Mouse (Mus musculus) embryonic facial prominence, embryonic 12.5 days (tissue): Measurements from ENCODE around the gene Msi2. TPM values are rescaled to one million over a fixed set of nuclear protein-coding genes. Genes with fewer than 3 reads are reported as not detected.

ENCODE experiments used
- ATAC-seq: fragments of 200-750 bp; cut with Nextera tagmentation; 2 replicates; pipeline ENCODE4 v1.8.0; 2017; ENCODE audit not compliant: insufficient number of reproducible peaks, insufficient read depth, low FRiP score, low TSS enrichment
- H3K27ac ChIP-seq: fragments of 300-500 bp; sonication (generic); 2 replicates; pipeline ENCODE4 v1.5.1; 2016; ENCODE audit warnings: mild to moderate bottlenecking
- H3K27me3 ChIP-seq: fragments of 300-500 bp; sonication (generic); 2 replicates; pipeline ENCODE4 v1.6.1; 2016; ENCODE audit warnings: mild to moderate bottlenecking, moderate library complexity
- H3K36me3 ChIP-seq: fragments of 300-500 bp; sonication (generic); 2 replicates; pipeline ENCODE4 v1.6.1; 2016; ENCODE audit warnings: mild to moderate bottlenecking
- H3K4me1 ChIP-seq: fragments of 300-500 bp; sonication (generic); 2 replicates; pipeline ENCODE4 v1.6.1; 2016
- H3K4me2 ChIP-seq: fragments of 300-500 bp; sonication (generic); replicated peaks from 2 replicates; pipeline ENCODE4 v1.6.1; 2016; ENCODE audit warnings: mild to moderate bottlenecking, moderate library complexity
- H3K4me3 ChIP-seq: fragments of 300-500 bp; sonication (generic); 2 replicates; pipeline ENCODE4 v1.5.1; 2016; ENCODE audit warnings: mild to moderate bottlenecking
- H3K9ac ChIP-seq: fragments of 300-500 bp; sonication (generic); 2 replicates; pipeline ENCODE4 v1.6.1; 2016; ENCODE audit warnings: mild to moderate bottlenecking, moderate library complexity
- H3K9me3 ChIP-seq: fragments of 300-500 bp; sonication (generic); 2 replicates; pipeline ENCODE4 v1.6.1; 2016; ENCODE audit warnings: mild to moderate bottlenecking, moderate library complexity
- WGBS: fragments of 180-500 bp; shearing (Covaris S2); methylation state at CpG from one replicate; pipeline ENCODE4 v1.1.7; 2016; 5-methylcytosine and 5-hydroxymethylcytosine counted together
- polyA plus RNA-seq: library from polyadenylated mRNA; unstranded; fragments of >200 nt; fragmentation: Nextera tagmentation; extraction: Ambion mirVana; gene quantifications from 2 replicates; pipeline ENCODE4 v1.2.1, GENCODE M21; 2016

The Msi2 gene
- polyA plus RNA-seq, 1 experiment from 2014 or later = 22.0 TPM

DNA sequence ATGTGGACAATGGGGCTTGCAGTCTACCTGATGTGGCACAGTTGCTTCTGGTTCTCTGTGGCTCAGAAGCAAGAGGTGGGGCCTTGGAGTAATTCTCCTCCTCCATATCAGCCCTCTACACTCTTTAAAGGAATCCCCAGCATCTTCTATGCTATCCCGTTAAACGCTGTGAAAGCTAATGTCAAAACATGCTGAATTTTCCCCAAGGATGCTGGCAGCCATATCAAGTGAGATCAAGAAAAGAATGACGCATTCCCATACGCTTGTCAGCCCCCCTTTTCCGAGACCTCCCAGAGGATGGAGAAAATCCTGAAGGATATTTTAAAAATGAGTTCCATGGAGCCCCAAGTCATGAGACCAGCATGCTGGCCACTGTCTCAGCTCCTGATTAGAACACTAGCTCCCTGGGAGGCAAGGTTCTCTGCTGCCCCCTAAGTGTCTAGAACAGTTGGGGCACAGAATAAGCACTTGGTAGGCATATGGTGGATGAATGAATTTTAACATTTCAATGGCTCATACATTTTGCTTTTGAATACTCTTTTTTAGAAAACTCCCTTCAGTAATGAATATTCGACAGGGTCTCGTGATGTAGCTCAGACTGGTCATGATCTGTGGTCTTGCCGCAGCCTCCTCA lies 327.0 kb downstream of the Msi2 start:
- Histone ChIP-seq H3K27ac (no peak overlapping the region), H3K9ac (no peak overlapping the region), H3K27me3 (no peaks in the 10 kb centered on the region), H3K36me3 (no peaks in the 10 kb centered on the region), H3K4me1 (peaks cover 12% of the 10 kb centered on the region), H3K9me3 (no peaks in the 10 kb centered on the region), H3K4me2 (no peak overlapping the region), H3K4me3 (no peak overlapping the region)
- ATAC-seq = no peak
- WGBS = 85% methylated on average over 8 of the region's 8 CpGs

DNA sequence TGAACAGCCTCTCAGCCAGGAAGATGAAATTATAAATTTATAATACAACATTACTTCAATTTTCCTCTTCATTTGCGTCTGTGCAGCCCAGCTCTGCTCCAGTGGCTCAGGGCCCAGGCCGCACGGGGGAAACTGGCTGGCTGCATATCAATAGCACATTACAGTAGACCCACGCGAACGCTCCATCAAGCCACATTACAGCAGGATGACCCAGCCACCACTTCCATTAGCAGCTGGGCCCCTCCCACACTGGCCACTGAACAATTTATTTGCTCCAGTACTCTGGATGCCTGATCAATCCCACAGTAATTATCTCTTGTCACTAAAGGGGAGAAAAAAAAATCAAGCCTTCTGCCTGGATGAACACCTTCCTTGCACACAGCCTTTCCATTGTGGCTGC lies 328.8 kb downstream of the Msi2 start:
- ATAC-seq = no peak
- H3K9ac ChIP-seq = no peak overlapping the region
- H3K27me3 ChIP-seq = no peaks in the 10 kb centered on the region
- no peaks in the 10 kb centered on the region for H3K9me3 ChIP-seq
- no peaks in the 10 kb centered on the region for H3K36me3 ChIP-seq
- H3K27ac ChIP-seq = no peak overlapping the region
- H3K4me1 ChIP-seq = no peaks in the 10 kb centered on the region
- H3K4me3 ChIP-seq = no peak overlapping the region
- no peak overlapping the region for H3K4me2 ChIP-seq
- 88% methylated on average over 6 of the region's 6 CpGs for WGBS

DNA sequence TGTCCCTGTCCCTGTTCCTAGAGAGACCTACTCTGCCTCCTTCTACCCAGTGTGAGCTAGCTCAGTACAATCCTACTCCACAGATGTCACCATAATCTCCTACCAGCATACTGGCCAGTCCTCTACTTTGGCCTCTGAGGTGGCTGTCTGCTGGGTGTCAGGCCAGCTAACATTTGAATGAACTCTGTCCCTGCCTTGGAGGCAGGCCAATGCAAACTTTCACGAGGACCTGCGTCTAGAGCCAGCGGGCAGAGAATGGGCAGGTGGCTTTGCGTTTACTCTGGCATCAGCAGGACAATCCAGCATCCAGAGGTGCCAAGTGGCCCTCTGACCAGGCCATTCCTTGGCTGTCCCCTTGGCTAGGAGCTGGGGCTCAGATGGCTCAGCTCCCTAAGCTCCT lies 331.4 kb downstream of the Msi2 start:
- peaks cover 8% of the 10 kb centered on the region; the same call in 1 of the 2 replicates for H3K36me3 ChIP-seq
- no peaks in the 10 kb centered on the region for H3K27me3 ChIP-seq
- H3K4me1 ChIP-seq = no peaks in the 10 kb centered on the region
- no peak for ATAC-seq
- H3K27ac ChIP-seq = no peak overlapping the region
- H3K4me2 ChIP-seq = no peak overlapping the region
- no peak overlapping the region for H3K9ac ChIP-seq
- H3K9me3 ChIP-seq = no peaks in the 10 kb centered on the region
- 88% methylated on average over 4 of the region's 4 CpGs for WGBS
- H3K4me3 ChIP-seq = no peak overlapping the region

DNA sequence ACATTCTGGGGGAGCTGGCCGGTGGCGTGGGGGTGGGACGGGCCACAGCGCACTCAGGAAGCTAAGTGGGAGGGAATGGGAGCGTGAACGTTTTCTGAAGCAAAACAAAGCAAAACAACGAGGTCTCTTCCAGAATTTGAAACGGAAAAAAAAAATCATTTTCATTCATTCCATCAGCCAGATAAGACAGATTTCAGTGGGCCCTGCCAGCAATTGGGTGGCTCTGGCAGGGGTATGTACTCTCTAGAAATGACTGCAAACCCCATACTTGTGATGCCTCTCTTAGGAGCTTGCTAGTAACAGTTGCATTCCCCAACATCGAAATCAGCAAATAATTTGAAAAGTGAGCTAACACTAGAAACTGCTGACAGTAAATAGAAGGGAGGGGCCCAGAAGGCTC lies 335.9 kb downstream of the Msi2 start:
- WGBS = 89% methylated on average over 9 of the region's 9 CpGs
- Histone ChIP-seq H3K9ac (no peak overlapping the region), H3K9me3 (no peaks in the 10 kb centered on the region), H3K36me3 (peaks cover 8% of the 10 kb centered on the region; the same call in 1 of the 2 replicates), H3K27ac (no peak overlapping the region), H3K4me3 (no peak overlapping the region), H3K4me1 (no peaks in the 10 kb centered on the region), H3K27me3 (no peaks in the 10 kb centered on the region), H3K4me2 (no peak overlapping the region)
- ATAC-seq = no peak

DNA sequence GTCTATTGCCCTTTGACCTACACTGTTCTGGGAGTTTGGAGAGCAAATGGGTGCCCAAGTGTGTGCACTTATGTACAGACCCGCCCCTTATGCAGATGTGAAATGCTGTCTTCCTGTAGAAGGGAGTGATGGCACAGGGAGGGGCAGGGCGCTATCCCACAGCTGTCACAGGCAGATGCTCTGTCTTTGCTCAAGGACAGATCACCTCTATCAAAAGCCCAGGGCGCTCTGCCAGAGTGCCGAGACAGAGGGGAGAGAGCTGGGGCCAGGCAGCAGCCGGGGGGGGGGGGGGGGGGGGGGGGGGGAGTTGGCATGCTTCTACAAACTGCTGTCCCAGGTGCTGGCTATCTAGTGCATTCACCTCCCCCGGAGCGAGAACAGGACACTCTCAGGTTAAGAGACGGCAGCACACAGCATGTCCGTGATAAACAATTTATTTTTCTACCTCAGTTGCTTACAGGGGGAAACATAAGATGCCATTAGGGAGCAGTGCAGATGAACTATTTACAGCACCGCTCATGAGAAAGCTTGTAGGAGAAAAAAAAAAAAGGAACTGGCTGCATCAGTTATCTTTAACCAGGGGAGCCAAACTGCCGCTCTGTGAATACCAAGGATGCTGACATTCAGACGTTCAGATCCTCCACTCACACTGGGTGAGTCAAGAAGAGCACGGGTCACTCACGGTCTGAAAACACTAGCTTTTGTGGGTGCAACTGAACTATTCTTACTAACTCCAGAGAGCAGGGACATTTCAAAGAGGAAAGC lies 337.0 kb downstream of the Msi2 start:
- Histone ChIP-seq H3K4me1 (no peaks in the 10 kb centered on the region), H3K4me2 (no peak overlapping the region), H3K27me3 (no peaks in the 10 kb centered on the region), H3K9me3 (no peaks in the 10 kb centered on the region), H3K27ac (no peak overlapping the region), H3K36me3 (peaks cover 8% of the 10 kb centered on the region; the same call in 1 of the 2 replicates), H3K4me3 (no peak overlapping the region), H3K9ac (no peak overlapping the region)
- ATAC-seq = no peak
- WGBS = 76% methylated on average over 11 of the region's 14 CpGs

DNA sequence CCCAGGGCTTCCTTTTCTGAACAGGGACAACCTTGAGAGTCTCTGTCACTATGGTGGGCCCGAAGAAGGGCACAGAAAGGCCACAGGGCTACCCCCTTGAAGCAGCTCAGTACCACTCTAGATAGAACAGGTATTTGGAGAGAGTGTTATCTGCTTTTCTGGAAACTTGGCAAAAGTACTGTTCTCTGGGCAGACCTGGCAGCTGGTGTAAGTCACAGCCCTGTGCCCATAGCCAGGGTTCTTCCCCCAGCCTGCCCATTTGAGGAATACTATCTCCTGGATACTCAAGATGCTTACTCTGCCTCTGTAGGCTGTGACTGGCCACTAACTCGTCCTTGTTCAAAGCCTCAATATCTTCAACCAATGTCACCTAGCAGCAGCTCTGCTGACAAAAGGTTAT lies 338.7 kb downstream of the Msi2 start:
- Histone ChIP-seq H3K4me3 (no peak overlapping the region), H3K36me3 (peaks cover 8% of the 10 kb centered on the region; the same call in 1 of the 2 replicates), H3K27ac (no peak overlapping the region), H3K27me3 (no peaks in the 10 kb centered on the region), H3K9me3 (no peaks in the 10 kb centered on the region), H3K4me2 (no peak overlapping the region), H3K4me1 (no peaks in the 10 kb centered on the region), H3K9ac (no peak overlapping the region)
- 74% methylated on average over 2 of the region's 2 CpGs for WGBS
- ATAC-seq = no peak

DNA sequence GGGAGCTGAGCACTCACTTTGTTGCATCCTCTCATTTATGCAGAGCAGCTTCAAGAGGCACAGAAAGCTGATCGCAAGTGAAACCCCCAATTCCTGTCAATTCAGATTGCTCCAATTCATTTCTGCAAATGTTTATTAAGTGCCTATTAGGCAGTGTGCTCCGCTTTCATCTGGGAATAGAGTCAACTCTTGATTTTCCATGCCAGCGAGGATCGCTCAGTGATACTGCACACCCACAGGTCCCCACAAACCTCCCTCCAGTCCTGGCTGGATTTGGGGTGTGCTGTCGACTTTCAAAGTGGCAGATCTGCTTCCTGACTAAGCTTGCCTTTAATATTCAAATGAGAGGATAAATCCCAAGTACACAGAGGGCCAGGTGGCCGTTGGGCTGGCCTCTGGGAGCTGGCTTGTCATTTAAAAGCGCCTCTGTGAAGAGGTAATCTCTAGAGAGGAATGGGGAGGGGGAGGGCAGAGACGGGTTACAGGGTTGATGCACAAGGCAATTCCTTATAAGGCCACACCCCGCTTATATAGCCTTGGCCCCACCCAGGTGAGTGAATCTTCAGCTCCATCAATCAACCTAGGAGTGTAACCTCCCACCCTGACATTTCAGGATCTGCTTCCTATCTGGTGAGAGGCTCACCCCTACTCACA lies 339.5 kb downstream of the Msi2 start:
- ATAC-seq = no peak

DNA sequence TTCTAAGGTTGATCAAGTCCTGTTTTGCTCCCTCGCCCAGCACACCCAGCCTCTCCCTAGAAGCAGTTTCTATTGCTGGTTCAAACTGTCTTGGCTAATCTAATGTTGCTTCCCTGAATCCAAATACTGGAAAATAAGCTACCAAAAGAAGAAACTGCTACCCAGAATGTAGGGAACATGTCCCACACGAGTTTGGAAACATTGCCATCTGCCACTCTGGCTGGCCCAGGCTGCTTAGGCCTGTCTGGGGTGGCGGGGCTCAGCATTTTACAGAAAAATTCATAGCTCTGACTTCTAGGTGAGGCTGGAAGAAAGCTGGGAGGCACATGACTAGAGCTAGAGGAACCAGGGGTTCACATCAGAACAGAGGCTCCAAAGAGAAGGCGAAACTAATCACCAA lies 345.7 kb downstream of the Msi2 start:
- Histone ChIP-seq H3K27ac (0 out of 2 replicates have a peak overlapping the region, but pooled peaks have one; percentile 3), H3K36me3 (0 out of 2 replicates have a peak, but pooled peaks cover 8% of the 10 kb centered on the region)
- 83% methylated on average over 4 of the region's 4 CpGs for WGBS

More for the DNA sequence above, 339.5 kb downstream of the Msi2 start:
- 61% methylated on average over 9 of the region's 9 CpGs for WGBS
- Histone ChIP-seq H3K4me1 (no peaks in the 10 kb centered on the region), H3K4me2 (no peak overlapping the region), H3K4me3 (no peak overlapping the region), H3K27ac (no peak overlapping the region), H3K9me3 (no peaks in the 10 kb centered on the region), H3K36me3 (peaks cover 3% of the 10 kb centered on the region; the same call in 1 of the 2 replicates), H3K9ac (no peak overlapping the region), H3K27me3 (no peaks in the 10 kb centered on the region)

DNA sequence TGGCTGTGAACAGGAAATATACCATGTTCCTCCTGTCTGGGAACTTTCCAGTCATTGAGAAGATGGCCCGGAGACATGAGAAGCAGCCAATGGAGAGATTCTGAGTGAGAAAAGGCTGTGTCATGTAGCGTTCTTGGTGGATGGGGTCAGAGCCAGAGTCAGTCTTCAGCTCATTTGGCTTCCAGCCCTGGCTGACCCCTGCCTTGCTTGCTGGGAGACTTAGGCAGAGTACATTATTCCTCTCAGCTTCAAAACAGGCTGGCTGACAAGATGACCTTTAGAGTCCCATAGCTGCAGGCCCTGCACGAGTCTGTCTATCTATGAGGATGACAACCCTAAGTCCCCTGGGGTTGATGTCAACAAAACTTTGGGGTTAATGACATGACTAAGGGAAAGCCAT lies 348.4 kb downstream of the Msi2 start:
- no peak overlapping the region for H3K27ac ChIP-seq
- 67% methylated on average over 3 of the region's 3 CpGs for WGBS
- H3K4me3 ChIP-seq = no peak overlapping the region
- no peak overlapping the region for H3K4me2 ChIP-seq
- H3K9ac ChIP-seq = no peak overlapping the region
- peaks cover 15% of the 10 kb centered on the region for H3K36me3 ChIP-seq
- no peak for ATAC-seq
- H3K27me3 ChIP-seq = no peaks in the 10 kb centered on the region
- H3K4me1 ChIP-seq = peaks cover 5% of the 10 kb centered on the region; the same call in 1 of the 2 replicates
- H3K9me3 ChIP-seq = no peaks in the 10 kb centered on the region

More for the DNA sequence above, 345.7 kb downstream of the Msi2 start:
- Histone ChIP-seq H3K4me2 (no peak overlapping the region), H3K9me3 (no peaks in the 10 kb centered on the region), H3K4me1 (peaks cover 5% of the 10 kb centered on the region; the same call in 1 of the 2 replicates), H3K9ac (no peak overlapping the region), H3K4me3 (no peak overlapping the region), H3K27me3 (no peaks in the 10 kb centered on the region)
- ATAC-seq = no peak

DNA sequence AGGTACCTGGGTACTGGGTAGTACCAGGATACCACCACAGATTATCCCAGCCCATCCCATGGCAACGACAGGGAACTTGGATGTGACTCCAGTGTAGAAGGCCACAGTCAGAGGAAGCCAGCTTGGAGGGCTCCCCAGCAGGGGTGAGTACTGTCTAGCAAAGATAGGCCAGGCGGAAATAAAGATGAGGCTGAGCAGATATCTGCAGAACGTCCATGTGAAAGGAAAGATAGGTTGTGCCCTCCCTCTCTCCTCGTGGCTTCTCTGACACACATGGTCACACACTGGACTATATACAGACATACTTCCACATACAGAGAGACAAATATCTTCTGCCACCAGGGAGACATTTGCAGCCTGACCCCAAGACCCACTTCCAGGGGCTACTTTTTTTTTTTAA lies 350.8 kb downstream of the Msi2 start:
- Histone ChIP-seq H3K9me3 (no peaks in the 10 kb centered on the region), H3K27me3 (no peaks in the 10 kb centered on the region), H3K9ac (no peak overlapping the region), H3K4me2 (no peak overlapping the region), H3K36me3 (peaks cover 22% of the 10 kb centered on the region), H3K27ac (no peak overlapping the region), H3K4me3 (no peak overlapping the region), H3K4me1 (no peaks in the 10 kb centered on the region)
- no peak for ATAC-seq
- 82% methylated on average over 4 of the region's 4 CpGs for WGBS

DNA sequence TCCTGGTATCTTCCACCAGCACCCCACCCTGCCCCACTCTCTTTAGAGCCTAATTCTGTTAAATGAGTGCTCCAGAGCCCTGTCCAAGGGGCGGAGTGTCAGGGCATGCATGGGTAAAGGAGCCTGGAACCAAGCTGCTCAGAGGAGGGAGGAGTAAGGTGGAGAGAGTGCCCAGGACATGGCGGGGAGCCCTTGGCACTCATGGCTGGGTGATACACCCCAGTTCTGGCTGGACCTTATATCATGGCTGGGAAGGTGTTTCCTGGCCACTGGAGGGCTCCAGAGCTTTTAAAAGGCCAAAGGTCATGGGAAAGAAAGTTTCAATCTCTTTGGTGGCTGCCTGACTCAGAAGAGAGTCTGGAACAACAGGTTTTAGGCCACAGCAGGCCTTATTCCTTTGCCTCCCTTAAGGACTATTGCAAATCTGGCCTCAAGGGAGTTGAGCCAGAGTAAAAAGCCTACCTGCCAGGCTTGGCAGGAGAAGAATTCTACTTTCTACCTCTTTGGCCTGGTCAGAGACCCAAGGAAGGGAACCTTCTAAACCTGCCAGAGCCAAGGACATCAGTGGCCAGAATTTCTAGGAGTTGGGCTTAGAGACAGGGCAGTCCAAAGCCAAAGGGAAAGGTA lies 352.3 kb downstream of the Msi2 start:
- H3K36me3 ChIP-seq = peaks cover 22% of the 10 kb centered on the region
- H3K27me3 ChIP-seq = no peaks in the 10 kb centered on the region
- no peak overlapping the region for H3K4me2 ChIP-seq
- no peak overlapping the region for H3K27ac ChIP-seq
- H3K4me3 ChIP-seq = no peak overlapping the region
- 87% methylated on average over 2 of the region's 2 CpGs for WGBS
- H3K4me1 ChIP-seq = no peaks in the 10 kb centered on the region
- no peak for ATAC-seq
- no peaks in the 10 kb centered on the region for H3K9me3 ChIP-seq
- no peak overlapping the region for H3K9ac ChIP-seq
